Mouse (Mus musculus) urinary bladder, postnatal 14 days (tissue): ENCODE measurements around the gene Ercc2.

ENCODE experiments used
- DNase-seq: peaks from one replicate; pipeline ENCODE4 v3.0.0; 2021; ENCODE audit warnings: low spot score

Gene Ercc2

DNA sequence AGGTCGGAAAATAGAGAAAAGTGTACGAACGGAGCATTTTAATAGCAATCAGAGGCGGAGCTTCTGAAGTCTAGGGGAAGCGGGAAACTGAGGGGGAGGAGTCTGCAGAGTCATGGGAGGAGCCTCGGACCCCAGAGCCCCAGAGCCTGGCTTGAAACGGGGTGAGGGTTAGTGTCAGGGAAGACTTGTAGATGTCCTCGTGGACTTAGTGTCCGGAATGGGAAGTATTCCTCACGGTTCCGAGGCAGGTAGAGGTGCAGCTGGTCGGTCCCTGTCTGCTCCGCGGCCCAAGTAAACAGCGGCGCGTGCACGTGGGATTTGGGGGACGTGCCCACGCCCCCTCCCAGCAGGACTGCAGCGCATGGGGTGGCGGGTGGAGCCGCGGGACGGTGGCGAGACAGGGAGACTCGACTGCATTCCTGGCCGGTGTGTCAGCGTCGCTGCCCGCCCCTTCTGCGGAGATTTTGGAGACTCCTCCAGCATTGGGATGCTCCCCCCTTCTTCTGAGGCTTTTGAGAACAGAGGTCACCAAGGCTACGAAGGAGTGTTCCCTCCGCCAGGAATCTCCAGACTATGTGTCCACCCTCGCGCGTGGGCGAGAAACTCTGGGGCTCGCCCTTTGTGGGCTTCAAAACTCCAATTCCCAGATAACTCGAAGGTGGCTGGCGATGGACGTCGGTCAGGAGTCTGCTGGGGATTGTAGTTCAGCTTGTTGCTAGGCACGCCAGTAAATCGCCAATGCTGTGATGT lies 21.7 kb upstream of the Ercc2 start:
- peak; percentile 87 for DNase-seq

DNA sequence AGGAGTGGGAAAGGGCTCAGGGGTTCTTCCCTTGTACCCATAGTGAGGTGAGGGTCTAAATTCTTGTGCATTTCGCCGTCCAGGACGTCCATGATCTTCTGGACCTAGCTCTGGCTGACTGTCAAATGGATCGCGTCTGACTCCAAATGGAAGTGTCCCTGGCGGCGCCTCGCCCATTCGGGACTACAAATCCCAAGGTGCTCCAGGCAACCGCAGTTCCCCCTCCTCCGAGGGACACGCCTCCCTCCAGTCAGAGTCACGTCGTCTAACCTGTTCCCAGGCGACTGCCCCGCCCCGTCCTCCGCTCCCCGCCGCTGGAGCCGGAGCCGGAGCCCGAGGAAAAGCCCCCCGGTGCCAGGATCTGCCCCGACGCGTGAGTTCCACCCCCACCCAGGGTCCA lies 20.9 kb upstream of the Ercc2 start:
- peak; percentile 96 for DNase-seq

DNA sequence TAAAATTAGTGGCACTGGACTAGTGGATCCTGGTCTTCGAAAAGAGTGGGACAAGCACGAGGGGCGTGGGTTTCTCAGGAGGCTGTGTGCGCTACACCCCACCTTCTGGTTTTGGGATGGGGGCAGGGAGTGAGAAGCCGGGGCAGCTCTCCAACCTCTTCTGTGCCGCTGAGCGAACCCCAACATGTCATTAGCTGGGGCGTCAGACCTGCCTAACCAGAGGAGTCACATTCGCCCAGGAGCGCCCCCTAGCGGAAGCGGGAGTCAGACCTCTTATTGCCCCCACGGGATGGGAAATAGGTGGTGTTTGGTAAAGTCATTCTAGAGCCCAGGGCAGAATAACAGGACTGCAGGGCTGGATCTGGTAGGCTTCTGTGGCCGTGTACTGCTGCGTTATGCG lies 20.1 kb upstream of the Ercc2 start:
- DNase-seq = peak; percentile 91

DNA sequence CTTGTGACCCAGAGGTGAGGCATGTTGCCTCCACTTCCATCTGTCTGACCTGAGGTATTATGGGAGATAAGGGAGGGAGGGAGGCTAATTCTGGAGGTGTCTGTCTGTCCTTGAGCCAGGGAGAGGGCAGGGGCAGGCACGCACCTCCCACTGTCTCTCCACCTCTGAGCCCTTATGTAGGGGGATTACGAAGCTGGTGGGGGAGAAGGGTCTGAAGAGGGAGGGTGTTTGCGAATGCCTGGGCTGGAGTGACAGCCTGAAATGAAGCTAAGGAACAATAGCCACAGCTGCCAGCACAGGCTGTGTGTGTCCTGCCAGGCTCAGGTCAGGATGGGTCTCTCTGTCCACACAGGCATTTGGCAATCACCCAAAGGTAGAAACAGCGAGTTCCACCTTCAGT lies 19.5 kb upstream of the Ercc2 start:
- DNase-seq = no peak

DNA sequence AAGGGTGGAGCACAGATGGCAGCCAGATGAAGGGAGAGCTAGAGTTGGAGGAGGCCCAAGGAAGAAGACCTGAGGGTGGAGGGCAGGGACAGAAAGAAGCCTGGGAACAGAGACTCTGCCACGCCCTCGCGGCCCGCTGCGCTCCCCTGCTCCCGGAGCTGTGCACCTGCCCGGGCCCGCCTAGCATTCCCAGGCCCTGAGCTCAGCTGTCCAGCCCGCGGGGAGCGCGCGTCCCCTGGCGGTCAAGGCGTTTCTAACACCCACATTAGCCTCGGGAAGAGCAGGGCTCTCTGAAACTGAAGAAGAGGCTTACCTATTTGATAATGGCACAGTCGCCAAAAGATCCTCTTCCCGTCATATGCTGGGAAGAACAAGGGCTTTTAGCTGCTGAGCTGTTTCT lies 17.9 kb upstream of the Ercc2 start:
- DNase-seq = peak; percentile 90

DNA sequence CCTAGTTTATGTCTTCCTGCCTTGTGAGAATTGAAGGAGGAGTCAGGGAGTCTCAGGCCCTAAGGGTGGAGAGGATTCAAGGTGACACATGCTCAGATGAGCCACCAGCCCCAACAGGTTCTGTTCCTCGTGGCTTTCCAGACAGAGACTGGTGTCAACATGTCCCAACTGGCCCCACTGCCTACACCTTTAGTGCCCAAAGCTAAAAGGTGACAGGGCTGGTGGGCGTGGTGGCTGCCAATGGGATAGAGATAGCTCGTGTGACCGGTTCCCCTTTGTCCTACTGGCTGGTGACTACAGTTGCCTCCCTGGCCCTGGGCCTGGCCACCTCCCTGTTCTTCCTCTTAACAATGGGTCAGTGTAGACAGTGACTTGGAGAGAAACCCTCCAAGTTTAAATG lies 16.4 kb upstream of the Ercc2 start:
- peak; percentile 85 for DNase-seq

DNA sequence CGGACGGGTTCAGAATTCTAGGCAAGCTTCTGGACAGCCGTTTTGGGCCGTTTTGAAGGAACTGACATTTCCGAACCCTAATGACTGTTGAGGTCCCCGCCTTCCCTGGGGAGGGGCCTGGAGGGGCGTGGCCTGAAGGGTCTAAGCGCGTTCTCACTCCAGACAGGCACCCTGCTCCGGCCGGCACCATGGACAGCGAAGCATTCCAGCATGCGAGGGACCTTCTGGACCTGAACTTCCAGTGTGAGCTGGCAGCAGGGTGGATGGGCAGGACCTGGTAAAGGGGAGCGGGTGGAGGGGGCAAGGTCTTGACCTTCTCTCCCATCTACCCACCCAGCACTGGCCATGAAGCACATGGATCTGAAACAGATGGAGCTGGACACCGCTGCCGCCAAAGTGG lies 13.4 kb upstream of the Ercc2 start:
- peak; percentile 44 for DNase-seq

DNA sequence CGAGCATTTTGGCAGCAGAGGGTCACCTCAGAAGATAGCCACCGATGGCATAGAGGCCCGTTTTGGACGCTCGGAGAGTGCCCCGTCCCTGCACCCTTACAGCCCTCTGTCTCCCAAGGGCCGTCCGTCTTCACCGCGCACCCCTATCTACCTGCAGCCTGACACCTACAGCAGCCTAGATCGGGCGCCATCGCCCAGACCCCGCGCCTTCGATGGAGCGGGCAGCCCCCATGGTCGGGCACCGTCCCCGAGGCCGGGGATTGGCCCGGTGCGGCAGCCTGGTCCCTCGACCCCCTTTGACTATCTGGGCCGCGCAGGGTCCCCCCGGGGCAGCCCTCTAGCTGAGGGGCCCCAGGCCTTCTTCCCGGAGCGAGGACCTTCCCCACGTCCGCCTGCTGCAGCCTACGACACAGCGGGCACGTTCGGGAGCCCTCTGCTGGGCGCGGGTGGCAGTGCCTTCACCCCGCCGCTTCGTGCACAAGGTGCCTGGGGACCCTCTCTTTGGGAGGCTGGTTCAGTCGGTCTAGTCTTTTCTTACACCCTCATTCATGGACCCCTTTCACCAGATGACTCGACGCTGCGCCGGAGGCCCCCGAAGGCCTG lies 11.9 kb upstream of the Ercc2 start:
- DNase-seq = peak; percentile 45

DNA sequence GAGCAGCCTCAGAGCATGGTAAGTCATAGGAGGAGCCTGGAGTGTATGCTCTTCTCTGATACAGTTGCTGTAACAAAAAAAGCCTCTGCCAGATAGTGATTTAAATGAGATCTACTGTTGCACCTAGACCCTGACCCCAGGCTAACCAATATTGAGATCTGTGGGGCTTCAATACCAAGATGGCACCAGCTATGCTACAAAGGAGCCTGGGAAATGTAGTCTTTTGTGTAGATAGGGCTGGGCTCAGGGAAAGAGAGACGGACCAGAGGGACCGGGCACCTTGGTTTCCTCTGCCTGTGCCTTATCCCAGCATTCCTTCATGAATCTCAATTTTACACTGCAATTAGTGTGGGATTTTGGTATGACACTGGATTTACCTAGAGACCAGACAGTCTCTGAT lies 8.4 kb upstream of the Ercc2 start:
- no peak for DNase-seq

DNA sequence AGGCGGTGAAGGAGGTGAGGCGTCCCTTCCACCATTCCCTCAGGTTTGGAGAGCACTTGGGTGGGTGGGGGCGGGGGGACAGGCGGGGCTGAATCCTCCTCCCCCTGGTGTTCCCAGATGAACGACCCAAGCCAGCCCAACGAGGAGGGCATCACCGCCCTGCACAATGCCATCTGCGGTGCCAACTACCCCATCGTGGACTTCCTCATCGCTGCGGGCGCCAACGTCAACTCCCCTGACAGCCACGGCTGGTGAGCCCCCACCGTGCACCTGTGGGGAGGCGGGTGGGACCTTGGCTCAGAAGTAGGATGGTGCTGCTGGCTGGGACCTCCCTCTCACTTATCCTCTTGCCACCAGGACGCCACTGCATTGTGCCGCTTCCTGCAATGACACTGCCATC lies 6.4 kb upstream of the Ercc2 start:
- DNase-seq = no peak

DNA sequence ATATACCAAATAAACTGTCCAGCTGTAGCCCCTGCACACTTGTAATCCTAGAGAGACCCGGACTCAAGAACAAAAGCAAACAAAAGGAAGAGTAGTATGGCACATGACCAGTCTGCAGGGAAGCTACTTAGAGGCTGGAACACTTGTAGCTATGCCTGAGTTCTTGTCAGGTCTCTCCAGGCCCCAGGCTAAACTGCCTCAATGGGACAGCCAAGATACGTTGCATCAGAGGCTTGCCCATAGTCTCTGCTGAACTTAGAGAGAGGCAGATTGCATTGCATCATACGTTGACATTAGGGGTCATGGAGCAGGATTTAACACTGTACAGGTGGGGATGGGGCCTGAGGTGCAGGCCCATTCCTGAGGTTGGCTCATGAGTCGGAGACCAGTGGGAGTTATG lies 5.8 kb upstream of the Ercc2 start:
- DNase-seq = no peak

DNA sequence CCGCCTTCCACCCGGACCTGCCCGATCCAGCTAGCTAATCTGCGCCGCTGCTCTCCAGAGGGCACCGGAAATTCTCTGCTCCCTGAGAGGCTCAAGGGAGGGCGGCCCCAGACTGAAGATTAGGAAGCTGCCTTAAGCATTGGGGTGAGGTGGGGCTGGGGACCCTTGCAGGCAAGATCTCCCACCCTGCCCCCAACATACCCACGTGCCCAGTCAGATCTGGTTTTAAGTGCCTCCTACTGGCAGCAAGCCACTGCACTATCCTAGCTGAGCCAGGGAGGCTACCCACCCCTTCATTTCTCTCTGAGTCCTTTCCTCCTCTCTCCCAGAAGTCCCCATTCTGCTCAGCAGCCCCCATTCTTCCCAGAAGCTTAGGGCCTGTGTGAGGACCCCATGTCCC lies 3.8 kb upstream of the Ercc2 start:
- no peak for DNase-seq

DNA sequence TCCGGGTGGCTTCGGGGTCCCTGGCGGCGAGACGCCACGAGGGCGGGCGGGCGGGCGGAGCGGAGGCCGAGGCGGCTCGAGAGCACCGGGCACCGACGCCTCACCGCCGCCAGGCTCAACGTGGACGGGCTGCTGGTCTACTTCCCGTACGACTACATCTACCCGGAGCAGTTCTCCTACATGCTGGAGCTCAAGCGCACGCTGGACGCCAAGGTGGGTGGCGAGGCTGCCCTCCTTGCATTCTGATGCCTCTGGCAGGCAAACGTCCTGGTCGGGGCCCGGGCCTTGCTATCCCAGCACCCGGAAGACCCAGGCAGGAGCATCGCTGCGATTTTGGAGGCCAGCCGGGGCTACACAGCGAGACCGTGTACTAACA lies 344 bp downstream of the Ercc2 start:
- DNase-seq = peak; percentile 27

DNA sequence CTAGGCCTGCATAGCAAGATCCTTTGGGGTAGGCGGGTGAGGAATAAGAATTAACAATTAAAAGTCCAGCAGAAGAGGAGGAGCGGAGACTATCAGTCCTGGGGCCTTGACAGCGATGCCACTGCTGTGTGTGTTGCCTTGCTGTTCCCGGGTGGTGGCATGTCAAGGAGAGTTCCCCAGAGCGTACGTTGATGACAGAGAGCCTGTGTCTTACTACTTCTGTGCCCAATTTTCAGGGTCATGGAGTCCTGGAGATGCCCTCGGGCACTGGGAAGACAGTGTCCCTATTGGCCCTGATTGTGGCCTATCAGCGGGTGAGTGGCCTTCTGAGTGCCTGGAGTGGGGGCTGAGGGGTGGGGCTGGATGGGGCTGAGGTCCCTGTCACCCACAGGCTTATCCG lies 1.9 kb downstream of the Ercc2 start:
- DNase-seq = no peak

DNA sequence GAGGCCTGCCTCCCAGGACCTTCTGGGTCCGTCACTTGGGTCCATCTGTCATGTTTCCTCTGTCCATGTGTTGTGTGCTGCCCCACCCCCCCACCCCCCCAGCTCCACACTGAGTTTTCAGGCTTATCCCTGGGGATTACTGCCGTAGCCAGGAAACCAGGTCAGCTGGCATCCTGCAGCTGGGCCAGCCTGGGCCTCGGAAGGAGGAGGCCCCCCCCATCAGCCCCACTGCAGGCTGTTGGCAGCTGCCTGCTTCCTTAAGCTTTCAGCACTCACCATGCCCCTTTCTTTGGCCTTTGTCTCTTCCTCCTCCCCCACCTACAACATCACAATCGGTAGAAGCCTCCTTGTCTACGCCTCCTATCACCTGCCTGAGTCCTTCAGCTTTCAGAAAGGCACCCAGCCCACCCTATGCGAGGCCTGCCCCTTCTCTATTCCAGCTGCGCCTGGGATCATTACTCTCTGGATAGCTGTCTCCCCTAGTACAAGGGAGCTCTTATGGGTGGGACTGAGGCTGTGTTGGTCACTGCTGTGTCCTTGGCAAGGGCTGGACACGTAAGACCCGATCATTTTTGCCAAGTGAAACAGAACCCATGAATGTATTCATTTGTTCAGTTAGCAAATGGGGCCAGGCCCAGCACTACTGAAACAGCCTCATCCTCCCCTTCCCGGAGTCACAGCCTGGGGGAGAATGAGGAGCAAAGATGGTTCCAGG lies 7.0 kb downstream of the Ercc2 start:
- DNase-seq = no peak

DNA sequence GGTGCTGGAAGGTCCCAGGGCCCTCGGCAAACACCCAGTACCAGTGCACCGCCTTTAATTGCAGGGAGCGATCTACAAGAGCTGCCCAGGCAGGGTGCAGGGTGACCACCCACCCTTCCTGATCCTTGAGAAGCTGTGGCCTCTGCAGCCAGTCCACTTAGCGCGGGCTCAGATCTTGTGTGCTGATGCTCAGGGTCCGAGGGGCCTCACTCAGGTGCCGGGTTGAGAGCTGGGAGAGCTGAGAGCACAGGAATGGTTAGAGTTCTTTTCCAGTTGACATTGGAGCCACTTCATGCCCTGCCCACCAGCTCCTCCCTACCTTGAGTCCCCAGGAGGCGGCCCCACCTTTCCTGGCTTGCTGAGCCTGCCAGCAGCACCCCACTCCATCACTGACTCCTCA lies 12.7 kb downstream of the Ercc2 start:
- DNase-seq = no peak

DNA sequence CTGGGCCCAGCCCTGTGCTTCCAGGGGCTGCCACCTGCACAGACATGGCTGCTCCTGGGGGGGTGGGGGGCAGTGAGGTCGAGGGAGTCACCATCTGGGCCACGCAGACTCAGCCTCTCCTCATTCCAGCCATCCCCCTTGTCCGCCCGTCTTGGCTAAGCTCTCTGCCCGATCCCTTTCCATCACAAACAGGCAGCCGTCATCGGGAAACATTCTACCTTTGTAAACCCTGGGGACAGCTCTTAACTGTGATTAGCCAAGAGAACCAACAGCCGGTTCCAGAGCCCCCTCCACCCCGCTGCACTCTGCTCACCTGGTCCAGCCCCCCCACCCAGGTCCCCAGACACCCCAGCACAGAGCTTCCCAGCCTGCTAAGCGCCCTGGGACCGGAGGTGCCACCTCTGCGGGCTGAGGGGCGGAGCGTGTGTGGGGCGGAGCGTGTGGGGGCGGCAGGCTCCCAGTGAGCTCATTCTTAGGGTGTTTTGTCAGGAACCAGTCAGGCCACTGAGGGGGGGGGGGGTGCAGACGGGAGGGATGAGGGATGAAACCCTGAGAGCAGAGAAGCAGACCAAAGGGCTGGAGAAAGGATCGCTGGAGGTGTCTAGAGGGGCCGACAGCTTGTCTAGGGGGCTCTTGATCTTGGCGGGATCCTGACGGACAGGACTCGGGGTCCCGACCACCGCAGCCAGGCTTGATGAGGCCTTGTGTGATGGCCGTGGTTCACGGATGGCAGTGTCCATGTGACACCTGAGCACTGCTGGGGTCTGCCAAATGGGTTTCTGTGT lies 17.9 kb downstream of the Ercc2 start:
- peak; percentile 77 for DNase-seq

DNA sequence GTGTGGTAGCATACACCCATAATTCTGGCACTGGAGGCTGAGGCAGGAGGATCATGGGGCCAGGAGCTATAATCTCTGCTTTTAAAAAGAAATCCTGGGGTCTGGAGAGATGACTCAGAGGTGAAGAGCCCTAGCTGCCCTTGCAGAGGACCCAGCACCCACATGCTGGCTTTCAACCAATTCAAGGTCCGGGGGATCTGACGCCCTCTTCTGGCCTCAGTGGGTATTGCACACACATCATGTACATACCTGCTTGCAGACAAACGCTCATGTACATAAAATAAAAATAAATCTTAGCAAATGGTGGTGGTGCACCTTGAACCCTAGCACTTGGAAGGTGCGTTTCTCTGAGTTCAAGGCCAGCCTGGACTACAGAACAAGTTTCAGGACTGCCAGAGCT lies 19.1 kb downstream of the Ercc2 start:
- no peak for DNase-seq

DNA sequence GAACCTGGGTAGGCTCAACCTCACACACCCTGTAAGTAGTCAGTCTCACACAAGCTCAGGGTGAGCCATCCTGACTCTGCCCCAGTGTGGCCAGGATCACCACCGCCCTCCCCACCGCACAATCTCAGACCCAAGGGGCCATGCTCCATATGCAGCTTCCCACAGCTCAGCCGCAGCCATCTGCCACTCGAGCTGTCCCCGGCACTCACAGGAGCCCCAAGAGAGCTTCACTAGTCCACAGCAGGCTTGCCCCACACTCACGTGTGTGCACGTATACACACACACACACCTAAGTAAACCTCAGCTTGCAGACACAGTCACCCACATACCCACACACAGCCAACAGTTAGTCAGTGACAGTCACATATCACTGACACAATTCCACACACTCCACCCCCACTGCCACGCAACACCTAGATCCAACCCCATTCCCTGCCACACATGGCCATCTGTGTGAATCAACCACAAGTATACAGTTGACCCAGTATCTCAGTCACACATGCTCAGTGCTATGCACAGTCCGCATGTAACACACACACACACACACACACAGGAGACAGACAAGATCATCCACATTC lies 20.8 kb downstream of the Ercc2 start:
- DNase-seq = no peak

DNA sequence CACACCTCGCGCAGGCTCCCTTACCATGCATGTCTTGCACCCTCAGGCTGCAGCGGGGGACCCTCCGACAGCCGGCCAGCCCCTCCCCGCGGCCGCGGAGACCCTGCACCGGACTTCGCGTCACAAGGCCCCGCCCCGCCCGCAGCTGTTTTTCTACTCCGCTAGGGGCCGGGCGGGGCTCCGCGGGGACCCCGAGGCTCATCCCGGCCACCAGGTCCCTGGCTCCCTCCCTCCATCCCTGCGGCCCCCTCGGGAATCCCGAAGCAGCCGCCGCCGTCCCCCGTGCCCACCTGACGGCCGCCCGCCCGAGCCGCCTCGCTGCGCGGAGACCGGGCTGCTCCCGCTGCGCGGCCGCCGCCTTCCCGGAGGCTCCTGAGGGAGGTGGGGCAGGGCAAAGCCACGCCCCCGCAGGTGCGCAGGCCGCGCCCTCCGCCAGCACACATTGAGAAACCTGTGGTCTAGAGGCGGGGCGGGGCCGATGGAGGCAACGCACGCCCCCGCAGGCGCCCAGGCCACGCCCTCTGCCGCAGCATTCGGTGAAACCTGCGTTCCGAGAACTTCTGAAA lies 22.0 kb downstream of the Ercc2 start, which contains the start of gene Klc3:
Gene Klc3 (minus strand): TSS at position 374 of the 566 bp plus-strand sequence.
- peak; percentile 87 for DNase-seq

DNA sequence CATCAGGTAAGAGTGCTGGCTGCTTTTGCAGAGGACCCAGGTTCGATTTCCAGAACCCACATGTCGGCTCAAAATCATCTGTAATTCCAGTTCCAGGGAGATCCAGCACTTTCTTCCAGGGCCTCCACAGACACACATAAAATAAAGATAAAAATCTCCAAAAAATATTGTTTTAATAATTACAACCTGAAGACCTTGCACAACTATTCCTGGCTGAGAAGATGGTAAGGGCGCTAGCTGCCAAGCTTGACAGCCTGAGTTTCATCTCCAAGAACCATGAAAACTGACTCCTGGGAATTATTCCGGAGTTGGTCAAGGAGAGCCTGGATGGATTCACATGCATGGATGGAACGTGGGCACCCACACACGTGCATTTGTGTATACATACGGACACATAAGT lies 22.7 kb downstream of the Ercc2 start, which contains the start of gene Ckm:
Gene Ckm (plus strand): TSS at position 301 of the 400 bp plus-strand sequence.
- DNase-seq = no peak

DNA sequence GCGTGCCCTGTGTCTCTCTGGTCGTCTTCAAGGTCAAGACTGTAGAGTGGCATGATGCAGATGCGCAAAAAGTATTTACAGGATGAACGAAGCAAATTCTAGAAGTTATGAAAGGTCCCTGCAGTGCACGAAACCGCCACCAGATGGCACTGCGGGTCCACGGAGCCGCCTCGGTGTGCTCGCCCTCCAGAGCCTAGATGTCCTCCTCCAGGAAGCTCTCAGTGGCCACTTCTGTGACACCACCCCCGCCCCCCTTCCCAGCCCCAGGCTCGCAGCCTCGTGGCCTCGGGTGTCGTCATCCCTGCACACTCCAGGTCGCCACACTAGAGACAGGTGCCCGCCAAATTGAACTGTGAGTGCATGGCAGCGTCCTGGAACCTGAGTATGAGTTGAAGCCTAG lies 23.6 kb downstream of the Ercc2 start:
- peak; percentile 83 for DNase-seq
